Mouse (Mus musculus) adrenal gland, postnatal 14 days (tissue): ENCODE results near the gene Fkbp1a. TPM values are rescaled to one million over a fixed set of nuclear protein-coding genes. Genes with fewer than 3 reads are reported as not detected.

Source experiments
- DNase-seq: peaks from one replicate; pipeline ENCODE4 v3.0.0; 2021; ENCODE audit warnings: mixed read lengths
- long read RNA-seq, 2 experiments: library from polyadenylated mRNA; stranded (forward); transcript quantifications; one replicate each; pipeline ENCODE4 v2.0.0; 2021
- total RNA-seq: library from RNA; stranded (reverse); gene quantifications from 2 replicates; pipeline ENCODE4 v1.2.3, GENCODE M21; 2021

Fkbp1a gene
- 262 and 266 TPM in 2 replicates for total RNA-seq
- long read RNA-seq, experiment 1, transcript Fkbp1a-201 (5 exons, 1,658 nt) = major isoform, 429 of 520 reads
- long read RNA-seq, experiment 1, partial matches to known transcripts = 7 of 520 reads
- long read RNA-seq, experiment 1, other reads (novel, unspliced or antisense) = 78 of 520 reads
- long read RNA-seq, experiment 2, transcript Fkbp1a-201 (5 exons, 1,658 nt) = major isoform, 286 of 400 reads
- long read RNA-seq, experiment 2, partial matches to known transcripts = 3 of 400 reads
- long read RNA-seq, experiment 2, other reads (novel, unspliced or antisense) = 104 of 400 reads

GRCm38 (mm10) chr2:151542323-151543062 is at the start of gene Fkbp1a:
Gene Fkbp1a (plus strand): TSS chr2:151542483.
- peak; percentile 99 for DNase-seq

GRCm38 (mm10) chr2:151494035-151494803 is 48.1 kb upstream of the Fkbp1a start, which contains the start of gene Nsfl1c:
Gene Nsfl1c (plus strand): TSS chr2:151494182.
- DNase-seq = peak; percentile 98

GRCm38 (mm10) chr2:151498358-151498757 is 43.9 kb upstream of the Fkbp1a start:
- DNase-seq = no peak

GRCm38 (mm10) chr2:151500442-151501007 is 41.8 kb upstream of the Fkbp1a start:
- no peak for DNase-seq

DNA sequence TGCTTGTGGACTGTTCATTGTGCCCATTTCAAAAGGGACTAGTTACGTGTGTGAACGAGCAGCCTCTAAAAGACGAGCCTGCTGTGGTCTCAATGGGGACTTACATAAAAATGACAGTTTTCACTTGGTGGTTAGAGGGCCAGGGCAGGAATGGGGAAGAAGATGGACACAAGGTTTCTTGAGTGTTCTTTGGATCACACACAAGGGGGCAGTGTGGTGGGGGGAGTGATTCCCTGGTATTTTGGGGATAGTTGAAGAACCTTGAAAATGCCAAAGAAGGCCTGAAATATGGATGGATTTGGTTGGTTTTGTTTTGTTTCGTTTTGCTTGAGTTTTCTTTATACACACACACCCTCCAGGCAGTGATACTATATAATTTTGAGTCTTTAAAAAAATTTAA is 38.1 kb upstream of the Fkbp1a start:
- peak; percentile 15 for DNase-seq

GRCm38 (mm10) chr2:151512199-151512598 is 30.1 kb upstream of the Fkbp1a start:
- DNase-seq = peak; percentile 77

DNA sequence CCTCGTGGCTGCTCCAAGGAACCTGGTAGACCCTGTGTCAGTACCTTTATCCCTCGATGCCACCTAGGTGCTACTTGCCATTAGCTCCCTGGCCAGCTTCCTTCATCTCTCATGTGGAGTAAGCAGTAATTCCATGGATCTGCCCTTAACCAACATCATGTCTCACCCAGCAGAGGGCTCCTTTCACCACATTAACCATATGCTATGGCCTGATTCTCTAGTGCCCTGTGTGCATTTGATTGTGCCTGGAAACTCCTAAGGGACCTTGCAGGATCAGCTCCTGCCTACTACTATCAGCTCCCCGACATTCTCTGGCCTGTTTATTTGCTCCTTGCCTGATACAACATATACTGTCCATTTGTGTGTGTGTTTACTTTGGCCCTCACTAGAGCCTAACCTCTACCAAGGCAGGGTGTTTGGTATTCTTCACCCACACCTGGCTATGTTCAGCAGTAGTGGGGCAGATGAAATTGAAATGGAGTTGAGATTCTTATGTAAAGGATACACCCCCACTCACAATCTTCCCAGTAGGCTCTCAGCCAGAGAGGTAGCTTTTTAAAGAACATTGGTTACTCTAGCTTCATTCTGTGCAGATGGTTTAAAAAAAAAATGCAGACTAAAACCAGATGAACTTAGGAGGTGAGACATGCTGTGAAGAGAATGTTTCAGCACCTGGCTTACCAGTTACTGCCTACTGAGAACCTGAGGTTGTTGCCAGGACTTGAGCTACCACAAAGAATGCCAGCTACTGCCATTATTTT is 28.6 kb upstream of the Fkbp1a start:
- no peak for DNase-seq

DNA sequence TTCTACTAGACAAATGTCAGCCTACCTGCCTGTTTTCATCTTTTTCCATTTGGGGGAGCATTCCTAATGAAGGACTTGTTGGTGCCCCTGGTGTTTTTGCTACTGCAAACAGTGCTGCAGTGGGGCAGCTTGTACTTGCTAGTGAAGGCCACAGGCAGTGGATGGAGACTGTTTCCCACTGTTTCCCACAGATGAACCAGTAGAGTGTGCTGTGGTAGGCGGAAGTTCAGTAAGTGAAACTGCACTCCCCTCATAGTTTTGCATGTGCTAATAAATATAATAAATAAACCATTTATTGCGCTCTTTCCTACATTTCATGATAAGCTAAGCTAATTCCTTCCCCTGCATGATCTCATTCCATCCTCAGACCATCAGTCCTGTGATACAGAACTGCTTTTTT is 23.3 kb upstream of the Fkbp1a start:
- DNase-seq = no peak

GRCm38 (mm10) chr2:151524324-151525041 is 17.8 kb upstream of the Fkbp1a start:
- no peak for DNase-seq

- no peak for DNase-seq
Measured at GRCm38 (mm10) chr2:151525520-151525919, 16.8 kb upstream of the Fkbp1a start.

DNA sequence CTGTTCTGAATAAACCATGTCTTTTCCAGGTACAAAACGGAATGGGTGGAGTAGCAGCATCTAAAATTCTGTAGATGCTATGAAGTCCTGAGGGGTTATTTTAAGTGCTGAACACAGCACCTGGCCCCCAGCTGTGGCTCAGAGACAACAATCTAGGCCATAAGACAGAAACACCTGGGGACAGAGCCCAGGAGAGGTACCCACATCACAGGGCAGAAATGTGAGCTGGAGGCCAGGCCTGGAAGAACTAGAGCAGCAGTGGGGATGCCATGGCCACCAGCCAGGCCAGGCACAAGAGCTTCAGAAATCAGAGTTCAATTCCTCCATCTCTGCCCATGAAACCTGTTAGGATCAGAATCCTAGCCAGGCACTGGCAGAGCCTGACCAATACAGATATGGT is 14.2 kb upstream of the Fkbp1a start:
- DNase-seq = no peak

DNA sequence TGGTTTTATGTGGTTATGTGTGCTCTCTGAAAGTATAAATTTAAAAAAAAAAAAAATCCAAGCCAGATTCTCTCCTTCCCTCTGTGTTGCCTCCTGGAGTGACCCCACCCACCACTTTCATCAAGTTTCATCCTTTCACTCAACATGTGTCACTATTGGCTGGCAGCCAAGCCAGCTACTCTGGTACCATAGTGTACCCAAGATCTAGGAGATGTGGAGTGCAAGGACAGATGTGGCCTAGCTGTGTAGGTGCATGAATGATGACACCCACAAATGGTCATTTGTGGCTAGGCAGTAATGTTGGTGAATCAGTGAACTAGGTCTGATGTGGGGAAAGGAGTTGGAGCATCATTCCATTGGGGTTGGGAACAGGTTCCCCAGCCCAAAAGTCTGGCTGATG is 13.1 kb upstream of the Fkbp1a start:
- DNase-seq = no peak

DNA sequence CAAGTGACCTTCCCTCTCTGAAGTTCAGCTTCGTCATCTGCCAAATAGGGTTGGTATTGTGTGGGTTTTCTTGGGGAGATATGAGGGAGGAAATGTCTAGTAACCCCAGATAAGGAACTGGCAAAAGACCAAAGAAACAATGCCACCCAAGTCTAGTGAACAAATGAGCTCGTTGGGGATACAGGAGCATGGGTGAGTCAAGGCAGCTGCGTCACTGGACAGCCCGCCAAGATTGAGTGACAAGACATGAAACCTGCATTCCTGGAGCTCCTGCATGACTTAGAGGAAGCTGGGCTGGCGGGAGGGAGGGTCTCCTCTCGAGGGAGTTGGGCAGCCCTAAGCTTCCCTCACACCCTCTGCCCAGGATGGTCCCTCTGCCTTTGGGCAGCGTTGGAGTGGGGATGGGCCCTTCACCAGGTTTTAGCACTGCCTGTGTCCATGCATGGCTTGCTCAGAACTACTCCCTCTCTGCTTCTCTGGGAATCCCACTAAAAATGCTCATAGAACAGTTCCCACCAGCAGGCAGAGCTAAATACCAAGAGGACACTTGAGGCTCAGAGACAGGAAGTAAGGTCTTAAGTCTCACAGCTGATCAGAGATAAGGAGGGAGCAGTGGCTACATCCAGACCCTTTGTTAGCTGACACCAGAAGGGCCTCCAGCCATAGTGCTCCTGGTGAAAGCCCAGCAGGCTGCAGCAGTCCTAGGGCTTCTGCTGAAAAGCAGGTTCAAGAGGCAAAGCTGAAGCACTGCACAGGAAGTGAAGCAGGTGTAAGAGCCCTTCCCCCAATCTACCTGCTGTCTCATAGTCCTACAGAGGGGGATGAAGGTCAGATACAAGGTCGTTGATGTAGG is 11.7 kb upstream of the Fkbp1a start:
- DNase-seq = peak; percentile 44

GRCm38 (mm10) chr2:151533632-151534031 is 8.7 kb upstream of the Fkbp1a start:
- DNase-seq = no peak

- peak; percentile 14 for DNase-seq
Measured at GRCm38 (mm10) chr2:151535961-151536617, 6.2 kb upstream of the Fkbp1a start.

- peak; percentile 80 for DNase-seq
Measured at GRCm38 (mm10) chr2:151536618-151536974, 5.7 kb upstream of the Fkbp1a start.

DNA sequence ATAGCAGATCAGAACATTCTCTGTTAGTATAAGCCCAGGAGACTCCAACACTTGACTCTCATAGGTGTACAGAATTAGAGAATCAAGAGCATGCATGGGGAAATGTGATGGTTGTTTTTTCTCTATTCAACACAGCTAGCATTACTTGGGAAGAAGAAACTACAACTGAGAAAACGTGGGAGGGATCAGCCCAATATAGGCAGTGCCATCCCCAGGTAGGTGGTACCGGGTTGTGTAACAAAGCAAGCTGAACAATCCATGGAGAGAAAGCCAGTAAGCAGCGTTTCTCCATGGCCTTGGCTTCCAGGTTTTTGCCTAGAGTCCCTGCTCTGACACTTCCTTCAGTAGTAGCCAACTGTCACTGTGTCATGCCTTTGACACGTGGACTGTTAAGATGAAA is 3.6 kb upstream of the Fkbp1a start:
- DNase-seq = no peak

DNA sequence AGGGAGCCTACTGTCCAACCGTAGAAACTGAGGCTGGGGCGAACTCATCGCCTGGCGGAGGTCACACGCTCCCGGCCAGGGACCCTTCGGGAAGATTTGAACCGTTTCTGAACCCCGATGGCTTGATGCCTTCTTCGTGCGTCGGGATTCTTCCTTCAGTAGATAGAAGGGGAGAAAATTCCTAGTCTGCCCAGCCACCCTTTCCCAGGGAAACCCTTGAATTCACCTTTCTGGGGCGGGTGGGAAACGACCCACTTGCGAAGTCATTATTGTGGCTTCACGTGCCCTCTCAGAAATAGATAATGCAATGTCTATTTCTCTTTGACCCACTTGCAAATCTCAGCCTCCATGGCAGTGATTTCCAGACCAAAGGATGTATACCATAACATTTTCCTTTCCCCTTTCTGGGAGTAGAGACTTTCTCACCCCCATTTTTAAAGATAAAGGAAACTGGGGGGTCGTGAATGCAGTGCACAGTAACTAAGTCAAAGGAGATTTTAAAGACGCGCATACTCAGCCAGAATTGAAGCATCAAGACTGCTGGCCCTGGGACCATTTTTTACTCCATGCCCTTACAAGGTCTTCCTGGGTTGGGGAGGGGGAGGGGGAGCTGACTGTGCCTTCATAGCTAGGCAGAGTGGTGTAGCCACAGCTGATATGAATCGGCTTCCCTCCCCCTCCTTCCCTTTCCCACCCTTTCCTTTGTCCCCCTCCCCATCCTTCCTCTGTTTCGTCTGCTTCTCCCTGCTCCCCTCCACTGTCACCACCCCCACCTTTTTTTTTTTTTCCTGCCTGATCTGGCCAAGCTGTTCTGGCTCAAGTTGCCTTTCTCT is 996 bp downstream of the Fkbp1a start:
- peak; percentile 83 for DNase-seq

- DNase-seq = no peak
Measured at GRCm38 (mm10) chr2:151544673-151545072, 2.4 kb downstream of the Fkbp1a start.
